Mouse (Mus musculus) CD4-positive naive resting alpha-beta T cell, adult 76 days (primary cell): ENCODE data around the gene Acadm. TPM values are rescaled to one million over a fixed set of nuclear protein-coding genes. Genes with fewer than 3 reads are reported as not detected.

Experiments used
- total RNA-seq: library from RNA; stranded (reverse); gene quantifications from one replicate; pipeline ENCODE4 v1.2.4, GENCODE M21; 2023

Gene Acadm
- 51.2 TPM for total RNA-seq

GRCm38 (mm10) chr3:153944335-153944990 is at the start of gene Acadm:
TSS of gene Acadm (minus strand) at chr3:153944632.

GRCm38 (mm10) chr3:153973171-153973948 is 28.9 kb upstream of the Acadm start, which contains the start of gene Slc44a5:
TSS of gene Slc44a5 (plus strand) at chr3:153973436.

GRCm38 (mm10) chr3:153912546-153913509 is 31.6 kb downstream of the Acadm start, which contains the start of gene Rabggtb:
TSS of gene Rabggtb (minus strand) at chr3:153913009.

GRCm38 (mm10) chr3:153906136-153906871 is 38.1 kb downstream of the Acadm start, which contains the start of gene Msh4:
TSS of gene Msh4 (minus strand) at chr3:153906138.

Other genes with a start within 250 kb of the Acadm start
- 5.5 TPM for gene St6galnac3, start 219.5 kb downstream of the Acadm start, total RNA-seq
- not detected for gene Asb17, start 100.4 kb downstream of the Acadm start, total RNA-seq
- 0.18 TPM for gene Msh4, start 38.5 kb downstream of the Acadm start, total RNA-seq
- 87.6 TPM for gene Rabggtb, start 31.6 kb downstream of the Acadm start, total RNA-seq
- gene Slc44a5, start 28.8 kb upstream of the Acadm start, total RNA-seq, result not detected